21 mouse cellular contexts compared by ENCODE assay signal in genomic region chr4:97794865-97795264, GRCm38 (mm10). TPM values are rescaled to one million over a fixed set of nuclear protein-coding genes. Genes with fewer than 3 reads are reported as not detected.
A peak's percentile ranks its signal among the peaks of the same experiment; 100 is the strongest.
DNase-seq lines count a peak whose midpoint lies in the region; ATAC-seq and TF ChIP-seq lines count a peak whose summit lies in the region.
"Had no signal": no experiment of that assay in that cellular context is flagged by ENCODE, and none has a peak within 500 bp of the region (broad histone marks: within the 10 kb centered on the region; RNA-seq: fewer than 3 reads in every experiment).

No protein-coding gene starts in this region.

- H3K4me2 ChIP-seq in heart, embryonic 11.5 days: no peak overlapping the region
- no peak overlapping the region for H3K4me2 ChIP-seq in forebrain, embryonic 14.5 days (ENCODE audit: low read length)
- no peak overlapping the region for H3K4me2 ChIP-seq in kidney, embryonic 15.5 days
- H3K4me2 ChIP-seq: forebrain, embryonic 13.5 days; heart, embryonic 15.5 days; hindbrain, embryonic 12.5 days; intestine, embryonic 15.5 days; limb, embryonic 13.5 days had no signal

- intact Hi-C loops in heart, adult 2 months (cut with DNase I): loop anchor here (2.0 kb wide), 1 partner anchor 16 kb away; the partner anchor contains the start of gene E130114P18Rik

- no peak for TF ChIP-seq EP300 in heart, adult 2 months (IDR thresholded peaks at IDR 0.05; ENCODE audit: insufficient read depth, low read depth, low read length)

- peaks cover 43% of the 10 kb centered on the region for H3K36me3 ChIP-seq in heart, adult 2 months (ENCODE audit: control insufficient read depth, insufficient read depth, low read length)
- peaks cover 6% of the 10 kb centered on the region; the same call in 1 of the 2 replicates for H3K36me3 ChIP-seq in heart, embryonic 11.5 days (ENCODE audit: control insufficient read depth, insufficient read depth, low read length)
- H3K36me3 ChIP-seq in forebrain, embryonic 14.5 days (ENCODE audit: control insufficient read depth, insufficient read depth, low read length): peaks cover 14% of the 10 kb centered on the region; the same call in 1 of the 2 replicates
- peaks cover 3% of the 10 kb centered on the region; the same call in 1 of the 2 replicates for H3K36me3 ChIP-seq in kidney, embryonic 15.5 days
- H3K36me3 ChIP-seq: embryonic facial prominence, embryonic 10.5 days; heart, embryonic 15.5 days had no signal

- H3K9me3 ChIP-seq in heart, embryonic 11.5 days (replicated peaks; ENCODE audit: control insufficient read depth, low read length): no peaks in the 10 kb centered on the region
- H3K9me3 ChIP-seq in forebrain, embryonic 14.5 days (replicated peaks; ENCODE audit: control insufficient read depth, low read length): no peaks in the 10 kb centered on the region
- no peaks in the 10 kb centered on the region for H3K9me3 ChIP-seq in kidney, embryonic 15.5 days (replicated peaks)
- H3K9me3 ChIP-seq: embryonic facial prominence, embryonic 10.5 days; forebrain, embryonic 13.5 days; heart, embryonic 15.5 days; hindbrain, embryonic 12.5 days; intestine, embryonic 15.5 days; limb, embryonic 13.5 days had no signal

- no peak for ATAC-seq in heart, embryonic 11.5 days (replicated peaks; ENCODE audit: insufficient number of reproducible peaks, low FRiP score, low TSS enrichment)
- ATAC-seq in forebrain, embryonic 14.5 days: no peak
- ATAC-seq in kidney, embryonic 15.5 days (replicated peaks; ENCODE audit: low FRiP score): no peak
- ATAC-seq: forebrain, embryonic 13.5 days; intestine, embryonic 15.5 days; midbrain, embryonic 16.5 days had no signal

- no peaks in the 10 kb centered on the region for H3K27me3 ChIP-seq in heart, adult 2 months (ENCODE audit: control insufficient read depth, insufficient read depth, low read length)
- H3K27me3 ChIP-seq in heart, embryonic 11.5 days (ENCODE audit: control insufficient read depth, insufficient read depth, low read length): no peaks in the 10 kb centered on the region
- no peaks in the 10 kb centered on the region for H3K27me3 ChIP-seq in forebrain, embryonic 14.5 days (replicated peaks; ENCODE audit: control insufficient read depth, insufficient read depth, low read length)
- H3K27me3 ChIP-seq in kidney, embryonic 15.5 days: peaks cover 35% of the 10 kb centered on the region
- H3K27me3 ChIP-seq: forebrain, embryonic 13.5 days; heart, embryonic 15.5 days; hindbrain, embryonic 12.5 days; intestine, embryonic 15.5 days; limb, embryonic 13.5 days had no signal

- peak; percentile 62 to 68 for DNase-seq in cerebellum, postnatal 10 days
- no peak for DNase-seq in cerebellum, adult 8-10 months
- peak; percentile 38 to 48 for DNase-seq in heart, adult 2 months
- DNase-seq in 3T3-L1 (ENCODE audit: low read depth, low spot score): peak; percentile 72
- DNase-seq in brain, adult 2 months (ENCODE audit: low read depth, low spot score): peak; percentile 84
- DNase-seq in forebrain, embryonic 14.5 days (ENCODE audit: low spot score): no peak
- DNase-seq: cerebellum, postnatal 36 days; retina, postnatal 1 day; right cerebral cortex, postnatal 4 days had no signal

- peaks cover 10% of the 10 kb centered on the region for H3K79me2 ChIP-seq in heart, adult 2 months (replicated peaks; ENCODE audit: control insufficient read depth, insufficient read depth, low read length)

- H3K4me1 ChIP-seq in heart, adult 2 months (ENCODE audit: control insufficient read depth, insufficient read depth, low read length): peaks cover 9% of the 10 kb centered on the region
- peaks cover 7% of the 10 kb centered on the region; the same call in 1 of the 2 replicates for H3K4me1 ChIP-seq in heart, embryonic 11.5 days (ENCODE audit: control insufficient read depth, insufficient read depth, low read length)
- peaks cover 11% of the 10 kb centered on the region for H3K4me1 ChIP-seq in forebrain, embryonic 14.5 days (ENCODE audit: control insufficient read depth, insufficient read depth, low read length)
- H3K4me1 ChIP-seq in kidney, embryonic 15.5 days: no peaks in the 10 kb centered on the region
- H3K4me1 ChIP-seq: intestine, embryonic 15.5 days had no signal

- peak overlapping the region; percentile 15; the same call in 1 of the 2 replicates for H3K27ac ChIP-seq in heart, adult 2 months
- no peak overlapping the region for H3K27ac ChIP-seq in heart, embryonic 11.5 days (ENCODE audit: low read depth, low read length)
- no peak overlapping the region for H3K27ac ChIP-seq in forebrain, embryonic 14.5 days (ENCODE audit: low read depth, low read length)
- H3K27ac ChIP-seq in kidney, embryonic 15.5 days: no peak overlapping the region
- H3K27ac ChIP-seq: embryonic facial prominence, embryonic 10.5 days; forebrain, embryonic 13.5 days; heart, embryonic 15.5 days; hindbrain, embryonic 12.5 days; intestine, embryonic 15.5 days; limb, embryonic 13.5 days; liver, embryonic 14.5 days had no signal

- no peak for TF ChIP-seq POLR2A in heart, adult 2 months (IDR thresholded peaks at IDR 0.05; ENCODE audit: insufficient read depth, low read depth, low read length)

- H3K4me3 ChIP-seq in heart, adult 2 months: no peak overlapping the region
- H3K4me3 ChIP-seq in heart, embryonic 11.5 days (ENCODE audit: low read depth, low read length): no peak overlapping the region
- H3K4me3 ChIP-seq in forebrain, embryonic 14.5 days (ENCODE audit: low read depth, low read length): no peak overlapping the region
- no peak overlapping the region for H3K4me3 ChIP-seq in kidney, embryonic 15.5 days (replicated peaks)
- H3K4me3 ChIP-seq: embryonic facial prominence, embryonic 10.5 days; forebrain, embryonic 13.5 days; heart, embryonic 15.5 days; hindbrain, embryonic 12.5 days; intestine, embryonic 15.5 days; limb, embryonic 13.5 days had no signal

- WGBS in heart, adult 2 months: 67% methylated on average over 4 of the region's 4 CpGs
- 79% methylated on average over 4 of the region's 4 CpGs for WGBS in heart, embryonic 11.5 days (ENCODE audit: insufficient replicate concordance)
- WGBS in forebrain, embryonic 14.5 days: 89% methylated on average over 4 of the region's 4 CpGs
- whole genome bisulfite sequencing in kidney, embryonic 15.5 days: 91% methylated on average over 4 of the region's 4 CpGs

- H3K9ac ChIP-seq in heart, adult 2 months (ENCODE audit: low read depth, low read length): no peak overlapping the region
- no peak overlapping the region for H3K9ac ChIP-seq in heart, embryonic 11.5 days (ENCODE audit: low read depth, low read length)
- no peak overlapping the region for H3K9ac ChIP-seq in forebrain, embryonic 14.5 days (ENCODE audit: low read length)
- no peak overlapping the region for H3K9ac ChIP-seq in kidney, embryonic 15.5 days
- H3K9ac ChIP-seq: forebrain, embryonic 13.5 days; heart, embryonic 15.5 days; hindbrain, embryonic 12.5 days; intestine, embryonic 15.5 days; limb, embryonic 13.5 days; liver, embryonic 14.5 days had no signal

- no peak for TF ChIP-seq CTCF in heart, adult 2 months (IDR thresholded peaks at IDR 0.05)

RNA-seq across cellular contexts. Expression of gene E130114P18Rik, which starts 17.0 kb away (rescaled TPM):
- total RNA-seq in heart, adult 2 months (2021): not detected
- polyA plus RNA-seq in heart, adult 2 months (2012; rRNA removed): 0.15 TPM in 1 of 2 replicates, not detected in the other
- 0.72 and 0.73 TPM in 2 replicates for polyA plus RNA-seq in heart, embryonic 11.5 days (2014; fragmentation: Nextera tagmentation; extraction: Ambion mirVana)
- 48.7 and 62.9 TPM in 2 replicates for polyA plus RNA-seq in forebrain, embryonic 14.5 days (2014; fragmentation: Nextera tagmentation; extraction: Ambion mirVana)
- polyA plus RNA-seq in kidney, embryonic 15.5 days (2015; fragmentation: Nextera tagmentation; extraction: Ambion mirVana): 0.51 and 0.59 TPM in 2 replicates
- total RNA-seq: megakaryocyte, adult 5-6 weeks had no signal
- polyA plus RNA-seq: C2C12; liver, embryonic 14.5 days had no signal

RNA-seq across cellular contexts. Expression of gene Nfia, which starts 22.3 kb away (rescaled TPM):
- total RNA-seq in heart, adult 2 months (2021): 100 to 1,000 TPM; 126 to 128 TPM
- 70.3 and 75.6 TPM in 2 replicates for polyA plus RNA-seq in heart, adult 2 months (2012; rRNA removed)
- polyA plus RNA-seq in heart, embryonic 11.5 days (2014; fragmentation: Nextera tagmentation; extraction: Ambion mirVana): 27.5 and 33.7 TPM in 2 replicates
- 71.5 and 85.9 TPM in 2 replicates for polyA plus RNA-seq in forebrain, embryonic 14.5 days (2014; fragmentation: Nextera tagmentation; extraction: Ambion mirVana)
- 26.8 and 29.3 TPM in 2 replicates for polyA plus RNA-seq in kidney, embryonic 15.5 days (2015; fragmentation: Nextera tagmentation; extraction: Ambion mirVana)

Comparison
In these comparisons a context has a peak if more than half of its experiments do, and no peak if none do; other contexts are left out.
1. DNase-seq: peak in cerebellum, postnatal 10 days (2 of 2), heart, adult 2 months (2 of 2), 3T3-L1 (single experiment) and brain, adult 2 months (single experiment); none in cerebellum, adult 8-10 months (single experiment) and forebrain, embryonic 14.5 days (single experiment).
2. RNA of gene E130114P18Rik, which starts 17.0 kb away (polyA plus RNA-seq): 48.7 to 62.9 TPM in forebrain, embryonic 14.5 days; 0.72 to 0.73 TPM in heart, embryonic 11.5 days, 0.51 to 0.59 TPM in kidney, embryonic 15.5 days and 0.15 TPM in heart, adult 2 months; every median in the first group is over 10 times any median in the second.